Mouse (Mus musculus): ENCODE data around the gene Slc12a4.

DNA sequence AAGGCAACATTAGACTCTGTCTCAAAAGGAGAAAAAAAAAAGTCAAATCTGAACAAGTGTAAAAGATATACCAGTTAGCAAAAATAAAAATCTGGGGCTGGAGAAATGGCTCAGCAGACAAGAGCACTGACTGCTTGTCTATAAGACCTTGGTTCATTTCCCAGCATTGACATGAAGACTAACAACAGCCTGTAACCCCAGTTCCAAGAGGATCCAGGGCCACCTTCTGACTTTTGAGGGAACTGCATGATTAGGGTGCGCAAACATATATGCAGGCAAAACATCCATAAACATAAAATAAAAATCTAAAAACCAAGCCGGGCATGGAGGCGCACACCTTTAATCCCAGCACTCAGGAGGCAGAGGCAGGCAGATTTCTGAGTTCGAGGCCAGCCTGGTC lies 40.5 kb upstream of the Slc12a4 start:
- TF ChIP-seq HCFC1 (IDR thresholded peaks at IDR 0.05; ENCODE audit: borderline replicate concordance, insufficient read depth, low read length) (no peak), ZC3H11A (IDR thresholded peaks at IDR 0.05; ENCODE audit: borderline replicate concordance, low read depth, low read length) (no peak), CHD2 (IDR thresholded peaks at IDR 0.05; ENCODE audit: low read depth, low read length) (no peak)

All from ES-E14 (cell line).